Mouse (Mus musculus) embryonic fibroblast, embryonic 13.5 days (primary cell): ENCODE measurements around the gene Ppp1r12b.

Experiments used
- CTCF ChIP-seq: IDR thresholded peaks from 2 replicates; pipeline ENCODE4 v1.5.1; 2011; ENCODE audit warnings: mild to moderate bottlenecking, control low read depth, low read length, moderate library complexity, borderline replicate concordance; ENCODE audit not compliant: insufficient read depth
- POLR2A ChIP-seq: IDR thresholded peaks from 2 replicates; pipeline ENCODE4 v1.6.1; 2011; ENCODE audit warnings: low read depth, mild to moderate bottlenecking, control low read depth, low read length, moderate library complexity

DNA sequence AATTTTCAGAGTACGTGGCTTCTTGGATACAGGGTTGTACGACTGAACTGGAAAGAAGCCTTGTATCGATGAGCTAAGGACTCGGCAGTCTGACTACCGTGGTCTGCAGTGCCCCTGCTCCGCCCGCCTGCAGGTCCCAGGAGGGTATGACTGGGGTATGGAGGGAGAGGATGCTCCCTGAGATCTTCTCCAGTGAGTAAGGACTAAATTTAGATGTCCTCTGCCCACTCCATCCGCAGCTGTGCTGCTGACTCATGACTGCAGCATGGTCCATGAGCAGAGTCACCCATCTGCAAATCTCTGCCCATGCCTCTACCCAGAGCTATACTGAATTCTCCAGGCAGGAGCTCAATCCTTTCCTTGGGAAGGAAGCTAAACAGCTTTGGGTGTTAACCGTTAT is 46.3 kb downstream of the Ppp1r12b start:
- TF ChIP-seq CTCF (no peak), POLR2A (no peak; the same call in 1 of the 2 replicates)
